Mouse (Mus musculus) forebrain, embryonic 11.5 days (tissue): ENCODE measurements around the gene Klhl9. TPM values are rescaled to one million over a fixed set of nuclear protein-coding genes. Genes with fewer than 3 reads are reported as not detected.
A peak's percentile ranks its signal among the peaks of the same experiment; 100 is the strongest.

Experiments
- ATAC-seq: fragments of 200-750 bp; cut with Nextera tagmentation; replicated peaks from 2 replicates; pipeline ENCODE4 v1.8.0; 2017; ENCODE audit warnings: moderate TSS enrichment; ENCODE audit not compliant: low FRiP score
- DNase-seq: peaks from one replicate; pipeline ENCODE4 v3.0.0-alpha.2; 2017; ENCODE audit warnings: low spot score
- H3K27ac ChIP-seq: fragments of 300-500 bp; sonication (generic); 2 replicates; pipeline ENCODE4 v1.5.1; 2014; ENCODE audit warnings: low read depth, low read length
- H3K27me3 ChIP-seq: fragments of 300-500 bp; sonication (generic); 2 replicates; pipeline ENCODE4 v1.6.1; 2014; ENCODE audit warnings: mild to moderate bottlenecking, low read length, mixed read lengths; ENCODE audit not compliant: control insufficient read depth, insufficient read depth
- H3K36me3 ChIP-seq: fragments of 300-500 bp; sonication (generic); 2 replicates; pipeline ENCODE4 v1.6.1; 2014; ENCODE audit warnings: mild to moderate bottlenecking, low read length, moderate library complexity, mixed read lengths; ENCODE audit not compliant: control insufficient read depth, insufficient read depth
- H3K4me1 ChIP-seq: fragments of 300-500 bp; sonication (generic); replicated peaks from 2 replicates; pipeline ENCODE4 v1.6.1; 2014; ENCODE audit warnings: low read length, mixed read lengths; ENCODE audit not compliant: control insufficient read depth, insufficient read depth
- H3K4me2 ChIP-seq: fragments of 300-500 bp; sonication (generic); 2 replicates; pipeline ENCODE4 v1.6.1; 2014; ENCODE audit warnings: low read depth, mild to moderate bottlenecking, low read length, moderate library complexity, mixed read lengths; ENCODE audit not compliant: severe bottlenecking
- H3K4me3 ChIP-seq: fragments of 300-500 bp; sonication (generic); 2 replicates; pipeline ENCODE4 v1.5.1; 2014; ENCODE audit warnings: low read depth, low read length
- H3K9ac ChIP-seq: fragments of 300-500 bp; sonication (generic); 2 replicates; pipeline ENCODE4 v1.6.1; 2014; ENCODE audit warnings: low read length
- H3K9me3 ChIP-seq: fragments of 300-500 bp; sonication (generic); 2 replicates; pipeline ENCODE4 v1.6.1; 2016; ENCODE audit warnings: low read length, mixed read lengths; ENCODE audit not compliant: control insufficient read depth
- WGBS: fragments of 180-500 bp; shearing (Covaris S2); extraction: QIAGEN DNeasy Blood & Tissue Kit; methylation state at CpG from one replicate; pipeline ENCODE4 v1.1.7; 2014; 5-methylcytosine and 5-hydroxymethylcytosine counted together
- polyA plus RNA-seq: library from polyadenylated mRNA; unstranded; fragments of >200 nt; fragmentation: Nextera tagmentation; extraction: Ambion mirVana; gene quantifications from 2 replicates; pipeline ENCODE4 v1.2.1, GENCODE M21; 2014

Klhl9 gene
- polyA plus RNA-seq, 1 experiment from 2014 or later: 144 TPM

GRCm38 (mm10) chr4:88727324-88727723 is 5.1 kb upstream of the Klhl9 start:
- H3K9me3 ChIP-seq: no peaks in the 10 kb centered on the region
- H3K27me3 ChIP-seq: no peaks in the 10 kb centered on the region
- H3K4me3 ChIP-seq: no peak overlapping the region
- WGBS: 7% methylated on average over 1 of the region's 1 CpGs
- H3K27ac ChIP-seq: no peak overlapping the region
- no peak overlapping the region for H3K9ac ChIP-seq
- no peaks in the 10 kb centered on the region for H3K36me3 ChIP-seq
- no peak for DNase-seq
- no peak for ATAC-seq
- no peaks in the 10 kb centered on the region for H3K4me1 ChIP-seq
- H3K4me2 ChIP-seq: no peak overlapping the region

GRCm38 (mm10) chr4:88726727-88727126 is 4.5 kb upstream of the Klhl9 start:
- 81% methylated on average over 6 of the region's 6 CpGs for WGBS
- Histone ChIP-seq H3K27me3 (no peaks in the 10 kb centered on the region), H3K36me3 (no peaks in the 10 kb centered on the region), H3K4me2 (no peak overlapping the region), H3K9ac (no peak overlapping the region), H3K4me3 (no peak overlapping the region), H3K27ac (no peak overlapping the region), H3K4me1 (no peaks in the 10 kb centered on the region), H3K9me3 (no peaks in the 10 kb centered on the region)
- ATAC-seq: no peak
- DNase-seq: no peak

- DNase-seq: no peak
- 68% methylated on average over 8 of the region's 8 CpGs for WGBS
These were observed 1.3 kb upstream of the Klhl9 start for GRCm38 (mm10) chr4:88723497-88724090.

GRCm38 (mm10) chr4:88718715-88719114 is 3.5 kb downstream of the Klhl9 start:
- H3K27me3 ChIP-seq: no peaks in the 10 kb centered on the region
- no peak overlapping the region for H3K27ac ChIP-seq
- peak overlapping the region; percentile 12; the same call in 1 of the 2 replicates for H3K4me3 ChIP-seq
- 74% methylated on average over 1 of the region's 1 CpGs for WGBS
- H3K36me3 ChIP-seq: peaks cover 12% of the 10 kb centered on the region; the same call in 1 of the 2 replicates
- peaks cover 15% of the 10 kb centered on the region; the same call in 1 of the 2 replicates for H3K4me1 ChIP-seq
- H3K9me3 ChIP-seq: no peaks in the 10 kb centered on the region; the same call in 1 of the 2 replicates
- ATAC-seq: no peak
- no peak overlapping the region for H3K9ac ChIP-seq
- H3K4me2 ChIP-seq: peak overlapping the region; percentile 34; the same call in 1 of the 2 replicates
- DNase-seq: no peak

More at GRCm38 (mm10) chr4:88723497-88724090, 1.3 kb upstream of the Klhl9 start:
- Histone ChIP-seq H3K9ac (no peak overlapping the region), H3K4me1 (peaks cover 12% of the 10 kb centered on the region; the same call in 1 of the 2 replicates), H3K4me2 (no peak overlapping the region), H3K36me3 (peaks cover 2% of the 10 kb centered on the region; the same call in 1 of the 2 replicates), H3K27me3 (no peaks in the 10 kb centered on the region), H3K9me3 (no peaks in the 10 kb centered on the region), H3K27ac (no peak overlapping the region), H3K4me3 (no peak overlapping the region)
- ATAC-seq: no peak

GRCm38 (mm10) chr4:88715059-88715458 is 7.2 kb downstream of the Klhl9 start:
- Histone ChIP-seq H3K4me2 (no peak overlapping the region), H3K9ac (no peak overlapping the region), H3K27ac (no peak overlapping the region), H3K9me3 (no peaks in the 10 kb centered on the region; the same call in 1 of the 2 replicates), H3K4me3 (no peak overlapping the region), H3K27me3 (no peaks in the 10 kb centered on the region), H3K4me1 (0 out of 2 replicates have a peak, but pooled peaks cover 7% of the 10 kb centered on the region), H3K36me3 (peaks cover 11% of the 10 kb centered on the region; the same call in 1 of the 2 replicates)
- DNase-seq: no peak
- no peak for ATAC-seq

- Histone ChIP-seq H3K27me3 (no peaks in the 10 kb centered on the region), H3K4me3 (no peak overlapping the region), H3K4me1 (0 out of 2 replicates have a peak, but pooled peaks cover 5% of the 10 kb centered on the region), H3K27ac (no peak overlapping the region), H3K36me3 (peaks cover 11% of the 10 kb centered on the region; the same call in 1 of the 2 replicates), H3K9ac (no peak overlapping the region), H3K9me3 (no peaks in the 10 kb centered on the region; the same call in 1 of the 2 replicates), H3K4me2 (no peak overlapping the region)
- no peak for ATAC-seq
- DNase-seq: no peak
- 93% methylated on average over 1 of the region's 1 CpGs for WGBS
These were observed 8.0 kb downstream of the Klhl9 start for GRCm38 (mm10) chr4:88714281-88714680.

GRCm38 (mm10) chr4:88707128-88707826 is 15.0 kb downstream of the Klhl9 start:
- ATAC-seq: no peak
- no peak overlapping the region for H3K4me3 ChIP-seq
- H3K9ac ChIP-seq: no peak overlapping the region
- H3K4me2 ChIP-seq: no peak overlapping the region
- WGBS: 91% methylated on average over 1 of the region's 1 CpGs
- no peaks in the 10 kb centered on the region for H3K36me3 ChIP-seq
- no peaks in the 10 kb centered on the region for H3K9me3 ChIP-seq
- H3K4me1 ChIP-seq: no peaks in the 10 kb centered on the region
- H3K27me3 ChIP-seq: no peaks in the 10 kb centered on the region
- DNase-seq: no peak
- no peak overlapping the region for H3K27ac ChIP-seq

- Histone ChIP-seq H3K9me3 (no peaks in the 10 kb centered on the region), H3K27ac (no peak overlapping the region), H3K36me3 (no peaks in the 10 kb centered on the region), H3K4me3 (no peak overlapping the region), H3K9ac (no peak overlapping the region), H3K4me1 (no peaks in the 10 kb centered on the region), H3K4me2 (no peak overlapping the region), H3K27me3 (no peaks in the 10 kb centered on the region)
- no peak for ATAC-seq
- no peak for DNase-seq
- WGBS: 47% methylated on average over 3 of the region's 3 CpGs
These were observed 16.3 kb downstream of the Klhl9 start for GRCm38 (mm10) chr4:88705924-88706323.
